Mouse (Mus musculus) liver, adult (tissue): ENCODE data around the gene Vwa5b2.

Experiments used
- GATA4 ChIP-seq: IDR thresholded peaks from 2 replicates; pipeline ENCODE4 v1.6.1; 2014; ENCODE audit warnings: mild to moderate bottlenecking, low read length; ENCODE audit not compliant: insufficient replicate concordance

The Vwa5b2 gene

GRCm38 (mm10) chr16:20589366-20589938, at the start of gene Vwa5b2:
TSS of gene Vwa5b2 (plus strand) at chr16:20589471.
- TF ChIP-seq GATA4: no peak

DNA sequence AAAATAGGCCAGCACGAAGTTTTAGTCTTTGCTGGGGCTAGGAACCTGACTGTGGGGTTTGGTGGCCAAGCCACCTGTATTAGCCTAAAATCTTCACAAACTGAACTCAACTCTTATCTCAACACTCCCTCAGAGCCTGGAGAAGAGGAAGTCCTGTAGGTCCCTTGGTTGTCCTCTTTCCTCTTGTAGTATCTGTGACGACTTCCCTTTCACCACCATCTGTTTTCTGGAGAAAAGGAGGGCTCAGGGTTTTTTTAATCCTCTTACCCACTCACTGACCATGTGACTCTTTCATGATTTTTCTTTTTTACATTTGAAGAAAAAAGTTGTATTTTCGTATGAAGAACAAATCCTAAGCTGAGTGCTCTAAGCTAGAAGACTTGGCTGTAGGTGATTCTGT, 49.6 kb upstream of the Vwa5b2 start:
- no peak for TF ChIP-seq GATA4

DNA sequence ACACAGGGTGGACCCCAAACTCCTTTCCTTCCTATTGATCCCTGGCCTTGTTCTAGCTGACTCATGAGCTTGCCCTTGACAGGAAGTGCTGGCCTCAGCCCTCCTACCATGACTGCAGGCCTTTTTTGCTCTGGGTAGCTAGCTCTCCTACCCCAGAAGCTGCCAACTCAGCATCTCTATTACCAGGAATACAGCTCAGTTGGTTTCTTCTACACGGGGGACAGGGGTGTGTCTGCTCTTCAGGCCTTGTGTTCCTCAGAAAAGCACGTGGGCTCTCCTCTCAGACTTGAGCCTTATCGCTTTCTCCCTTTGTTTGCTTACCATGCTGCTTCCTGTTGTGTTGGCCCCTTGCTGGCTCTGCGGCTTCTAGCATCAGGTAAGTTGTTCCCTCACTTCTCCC, 48.8 kb upstream of the Vwa5b2 start:
- no peak for TF ChIP-seq GATA4

DNA sequence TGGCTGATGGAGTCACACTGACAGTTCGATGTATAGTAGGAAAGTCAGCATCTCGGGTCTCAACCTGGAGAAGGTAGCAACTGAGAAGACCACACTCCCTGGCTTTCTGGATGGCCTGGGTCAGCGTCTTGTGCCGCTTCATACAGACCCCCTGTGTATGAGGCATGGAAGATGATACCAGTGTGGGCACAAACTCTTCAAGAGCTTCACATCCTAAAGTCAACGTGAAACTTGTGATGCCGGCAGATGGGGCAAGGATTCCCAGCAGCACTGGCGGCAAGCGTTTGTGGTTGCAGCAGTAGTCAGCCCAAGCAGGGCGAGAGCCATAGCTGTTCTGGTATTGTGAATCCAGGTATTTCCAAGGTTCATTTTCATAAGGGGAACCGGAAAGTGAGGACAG, 43.6 kb upstream of the Vwa5b2 start:
- no peak for TF ChIP-seq GATA4

- no peak for TF ChIP-seq GATA4
Measured at GRCm38 (mm10) chr16:20547423-20547822, 41.8 kb upstream of the Vwa5b2 start.

GRCm38 (mm10) chr16:20548096-20548948, 40.9 kb upstream of the Vwa5b2 start, which contains the start of gene Abcf3:
TSS of gene Abcf3 (plus strand) at chr16:20548577.
- TF ChIP-seq GATA4: peak; percentile 48; the same call in 1 of the 2 replicates

- no peak for TF ChIP-seq GATA4
Measured at GRCm38 (mm10) chr16:20549161-20549560, 40.1 kb upstream of the Vwa5b2 start.

GRCm38 (mm10) chr16:20551691-20552090, 37.6 kb upstream of the Vwa5b2 start:
- no peak for TF ChIP-seq GATA4

DNA sequence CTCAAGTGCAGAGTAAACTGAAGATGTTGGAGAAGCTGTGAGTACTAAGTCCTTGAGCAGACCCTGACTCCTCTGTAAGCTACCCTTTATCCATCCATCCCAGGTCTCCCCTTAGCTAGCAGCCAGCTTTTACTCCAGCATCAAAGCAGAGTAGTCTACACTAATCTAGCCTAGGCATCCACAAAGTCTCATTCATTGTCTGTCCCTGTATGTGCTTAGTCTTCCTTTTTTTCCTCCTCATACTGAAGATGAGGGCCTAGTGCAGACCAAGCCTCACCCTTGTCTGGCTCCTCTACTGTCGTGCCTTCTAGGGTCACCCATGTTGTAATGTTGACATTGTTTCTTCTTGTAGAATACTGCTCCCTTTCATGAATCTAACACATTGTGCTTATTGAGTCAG, 36.7 kb upstream of the Vwa5b2 start:
- no peak for TF ChIP-seq GATA4

DNA sequence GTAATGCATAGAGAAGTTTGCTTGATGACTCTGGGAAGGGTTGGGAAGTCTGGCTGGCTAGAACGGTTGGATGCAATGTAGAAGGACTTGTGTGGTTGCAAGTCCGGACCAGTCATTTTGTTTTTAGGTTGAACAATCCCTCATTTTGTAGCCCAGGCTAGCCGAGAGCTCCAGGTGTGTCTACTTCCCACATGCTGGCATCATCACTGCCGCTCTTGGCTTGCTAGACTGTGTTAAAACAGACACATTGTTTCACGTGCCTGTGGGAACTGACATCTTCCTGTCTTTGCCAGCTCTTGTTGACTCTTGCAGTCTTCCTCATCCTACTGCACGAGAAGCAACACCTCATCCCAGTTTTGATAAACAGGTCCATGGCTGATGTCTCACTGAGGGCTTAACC, 34.3 kb upstream of the Vwa5b2 start:
- TF ChIP-seq GATA4: no peak

DNA sequence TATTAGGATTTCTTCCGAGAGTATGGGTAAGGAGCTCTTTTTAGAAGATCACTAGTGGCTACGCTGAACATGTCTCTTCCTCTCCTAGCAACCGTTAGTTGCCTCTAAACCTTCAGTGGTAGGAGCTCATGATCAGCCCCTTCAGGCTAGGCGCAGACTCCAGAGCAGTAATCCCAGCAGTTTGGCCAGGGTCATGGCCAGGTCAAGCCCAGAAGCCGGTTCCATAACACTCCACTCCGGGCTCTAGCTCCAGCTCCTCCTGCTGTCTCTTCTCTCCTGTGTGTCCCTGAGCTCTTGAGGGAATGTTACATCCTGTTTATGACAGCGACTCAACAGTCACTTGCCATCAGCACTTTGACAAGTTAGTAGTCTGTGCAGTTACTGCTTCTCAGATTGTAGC, 31.9 kb upstream of the Vwa5b2 start:
- no peak for TF ChIP-seq GATA4

GRCm38 (mm10) chr16:20565075-20565474, 24.2 kb upstream of the Vwa5b2 start:
- TF ChIP-seq GATA4: no peak

DNA sequence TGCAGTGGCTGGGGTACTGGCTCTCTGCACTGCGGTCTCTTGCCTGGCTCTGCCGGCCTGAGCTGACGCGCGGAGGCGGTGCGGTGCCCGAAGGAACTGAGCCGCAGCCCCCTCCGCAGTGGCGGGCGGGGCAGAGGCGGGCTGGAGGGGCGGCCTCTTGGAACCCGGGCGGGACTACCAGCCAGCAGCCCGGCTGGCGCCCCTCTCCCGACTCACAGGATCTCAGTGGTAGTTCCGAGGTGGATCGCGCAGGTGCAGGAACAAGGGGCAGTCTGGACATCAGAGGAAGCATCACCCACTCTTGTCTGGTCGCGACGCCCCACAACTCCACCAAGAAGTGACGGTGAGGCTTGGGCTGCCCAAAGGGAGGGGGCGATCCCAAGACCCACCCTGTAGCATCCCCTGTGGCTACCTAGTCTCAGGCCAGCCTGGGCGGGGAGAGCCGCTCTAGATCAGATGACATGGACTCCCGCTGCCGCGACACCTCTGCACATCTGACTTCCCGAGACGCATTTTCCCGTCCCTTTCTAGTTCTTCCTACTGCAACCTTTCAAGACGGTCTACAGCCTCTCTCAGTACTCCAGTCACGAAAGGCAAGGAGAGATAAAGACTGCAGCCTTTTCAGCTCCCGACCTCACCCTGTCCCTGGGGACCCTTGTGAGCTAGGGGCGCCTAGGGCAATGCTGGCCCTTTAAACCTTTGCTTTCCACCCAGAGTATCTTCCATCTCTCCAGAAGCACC, 838 bp downstream of the Vwa5b2 start:
- no peak for TF ChIP-seq GATA4

GRCm38 (mm10) chr16:20590680-20591038, 1.4 kb downstream of the Vwa5b2 start:
- no peak for TF ChIP-seq GATA4

DNA sequence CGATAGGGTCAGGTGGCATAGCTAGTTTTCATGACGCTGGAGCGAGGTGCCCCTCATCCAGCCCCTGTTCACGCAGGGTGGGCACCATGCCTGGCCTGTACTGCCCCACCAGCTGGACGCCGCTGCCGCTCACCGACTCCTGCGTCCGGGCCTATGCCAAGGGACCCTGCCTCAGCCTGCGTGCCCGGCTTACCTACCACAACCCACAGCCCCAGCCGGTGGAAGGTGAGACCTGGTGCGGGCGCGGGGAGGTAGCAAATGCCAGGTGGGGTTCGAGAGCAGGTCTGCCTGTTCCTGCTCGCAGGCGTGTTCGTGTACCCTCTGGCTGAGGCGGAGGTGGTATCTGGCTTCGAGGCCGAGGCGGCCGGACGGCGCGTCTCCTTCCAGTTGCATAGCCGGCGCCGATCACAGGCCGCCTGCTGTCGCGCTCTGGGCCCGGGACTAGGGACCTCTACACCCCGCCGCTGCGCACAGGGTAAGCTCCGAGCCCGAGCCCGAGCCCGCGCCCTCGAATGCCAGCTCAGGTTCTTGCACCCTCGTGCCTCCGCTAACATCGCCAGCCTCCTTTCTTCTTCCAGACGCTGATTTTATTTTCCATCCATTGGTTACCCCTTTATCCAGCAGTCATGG, 1.9 kb downstream of the Vwa5b2 start:
- TF ChIP-seq GATA4: no peak
